Comparison of ENCODE assay signal across 8 mouse cellular contexts in the genomic region with DNA sequence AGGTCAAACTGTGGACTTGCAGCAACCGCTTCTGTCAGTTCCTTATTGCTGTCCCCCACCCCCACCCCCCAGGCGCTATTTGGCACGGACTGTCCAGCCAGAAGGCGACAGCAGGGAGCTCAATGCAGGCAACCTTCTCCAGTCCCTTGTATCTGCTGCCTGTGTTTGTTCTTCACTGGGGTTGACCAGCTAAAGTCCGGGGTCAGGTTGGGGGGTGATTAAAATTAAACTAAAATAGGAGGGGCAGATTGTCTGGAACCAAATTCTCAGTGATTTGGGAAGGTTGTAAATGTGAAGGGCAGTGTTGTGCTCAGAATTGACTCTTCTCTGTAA. TPM values are rescaled to one million over a fixed set of nuclear protein-coding genes. Genes with fewer than 3 reads are reported as not detected.
A peak's percentile ranks its signal among the peaks of the same experiment; 100 is the strongest.
DNase-seq lines count a peak whose midpoint lies in the region; ATAC-seq and TF ChIP-seq lines count a peak whose summit lies in the region.

No protein-coding gene starts in this region.

- H3K9me3 ChIP-seq in heart, embryonic 13.5 days: no peaks in the 10 kb centered on the region
- H3K9me3 ChIP-seq in embryonic facial prominence, embryonic 13.5 days: no peaks in the 10 kb centered on the region
- H3K9me3 ChIP-seq in intestine, postnatal 0 days (ENCODE audit: control insufficient read depth): no peaks in the 10 kb centered on the region
- H3K9me3 ChIP-seq in midbrain, embryonic 14.5 days (ENCODE audit: control insufficient read depth, low read length): no peaks in the 10 kb centered on the region

- H3K36me3 ChIP-seq in heart, embryonic 13.5 days: no peaks in the 10 kb centered on the region
- no peaks in the 10 kb centered on the region for H3K36me3 ChIP-seq in embryonic facial prominence, embryonic 13.5 days
- H3K36me3 ChIP-seq in intestine, postnatal 0 days (ENCODE audit: control insufficient read depth, insufficient read depth): no peaks in the 10 kb centered on the region
- H3K36me3 ChIP-seq in midbrain, embryonic 14.5 days (ENCODE audit: control insufficient read depth, insufficient read depth, low read length): no peaks in the 10 kb centered on the region

- H3K4me3 ChIP-seq in heart, embryonic 13.5 days: peak overlapping the region; percentile 57
- peak overlapping the region; percentile 47 for H3K4me3 ChIP-seq in embryonic facial prominence, embryonic 13.5 days
- H3K4me3 ChIP-seq in intestine, postnatal 0 days (ENCODE audit: low read depth, low read length): peak overlapping the region; percentile 12; the same call in 1 of the 2 replicates
- peak overlapping the region; percentile 66 for H3K4me3 ChIP-seq in midbrain, embryonic 14.5 days (replicated peaks; ENCODE audit: low read depth, low read length)

- 4% methylated on average over 5 of the region's 5 CpGs for WGBS in heart, embryonic 13.5 days
- WGBS in embryonic facial prominence, embryonic 13.5 days: 2% methylated on average over 5 of the region's 5 CpGs
- 5% methylated on average over 5 of the region's 5 CpGs for WGBS in intestine, postnatal 0 days
- under 1% methylated on average over 5 of the region's 5 CpGs for WGBS in midbrain, embryonic 14.5 days

- intact Hi-C loops in heart, postnatal 10 days (cut with DNase I): no loop called here

- DNase-seq in heart, postnatal 10 days: no peak
- no peak for DNase-seq in midbrain, embryonic 14.5 days
- no peak for DNase-seq in urinary bladder, postnatal 4 days (ENCODE audit: low spot score in 2 of 2)
- no peak for DNase-seq in urinary bladder, postnatal 10 days (ENCODE audit: low spot score)
- DNase-seq in cerebellum, adult 9-11 months: no peak

- H3K9ac ChIP-seq in heart, embryonic 13.5 days: no peak overlapping the region
- H3K9ac ChIP-seq in embryonic facial prominence, embryonic 13.5 days: peak overlapping the region; percentile 68; the same call in 1 of the 2 replicates
- no peak overlapping the region for H3K9ac ChIP-seq in intestine, postnatal 0 days (ENCODE audit: low read depth, low read length)
- peak overlapping the region; percentile 81 for H3K9ac ChIP-seq in midbrain, embryonic 14.5 days (replicated peaks; ENCODE audit: low read length)

- no peak overlapping the region for H3K27ac ChIP-seq in heart, embryonic 13.5 days (replicated peaks)
- H3K27ac ChIP-seq in embryonic facial prominence, embryonic 13.5 days: no peak overlapping the region
- H3K27ac ChIP-seq in intestine, postnatal 0 days (ENCODE audit: low read depth, low read length): no peak overlapping the region
- H3K27ac ChIP-seq in midbrain, embryonic 14.5 days (replicated peaks; ENCODE audit: low read depth, low read length): peak overlapping the region; percentile 90

- TF ChIP-seq CTCF in intestine, postnatal 0 days (IDR thresholded peaks at IDR 0.05; ENCODE audit: low read depth): no peak

- ATAC-seq in heart, embryonic 13.5 days (ENCODE audit: extremely low read depth, insufficient number of reproducible peaks, low FRiP score, low TSS enrichment): no peak
- ATAC-seq in embryonic facial prominence, embryonic 13.5 days (ENCODE audit: insufficient number of reproducible peaks, insufficient read depth, low FRiP score, low TSS enrichment, low read depth): no peak
- ATAC-seq in intestine, postnatal 0 days: no peak
- ATAC-seq in midbrain, embryonic 14.5 days (ENCODE audit: low FRiP score, low TSS enrichment): peak; percentile 43

- H3K27me3 ChIP-seq in heart, embryonic 13.5 days (replicated peaks): peaks cover 35% of the 10 kb centered on the region
- H3K27me3 ChIP-seq in embryonic facial prominence, embryonic 13.5 days: peaks cover 31% of the 10 kb centered on the region
- H3K27me3 ChIP-seq in intestine, postnatal 0 days (replicated peaks; ENCODE audit: control insufficient read depth, insufficient read depth, low read length): 0 out of 2 replicates have a peak, but pooled peaks cover 9% of the 10 kb centered on the region
- H3K27me3 ChIP-seq in midbrain, embryonic 14.5 days (ENCODE audit: control insufficient read depth, insufficient read depth, low read length): no peaks in the 10 kb centered on the region

- peaks cover 14% of the 10 kb centered on the region for H3K4me1 ChIP-seq in heart, embryonic 13.5 days
- peaks cover 11% of the 10 kb centered on the region; the same call in 1 of the 2 replicates for H3K4me1 ChIP-seq in embryonic facial prominence, embryonic 13.5 days
- H3K4me1 ChIP-seq in intestine, postnatal 0 days (replicated peaks; ENCODE audit: control insufficient read depth, insufficient read depth, low read length): no peaks in the 10 kb centered on the region
- H3K4me1 ChIP-seq in midbrain, embryonic 14.5 days (ENCODE audit: control insufficient read depth, insufficient read depth, low read length): 0 out of 2 replicates have a peak, but pooled peaks cover 4% of the 10 kb centered on the region

- peak overlapping the region; percentile 95 for H3K4me2 ChIP-seq in heart, embryonic 13.5 days
- peak overlapping the region; percentile 86 for H3K4me2 ChIP-seq in embryonic facial prominence, embryonic 13.5 days
- H3K4me2 ChIP-seq in intestine, postnatal 0 days (replicated peaks; ENCODE audit: low read depth): peak overlapping the region; percentile 51
- peak overlapping the region; percentile 67 for H3K4me2 ChIP-seq in midbrain, embryonic 14.5 days (ENCODE audit: low read length)

RNA-seq across cellular contexts. Expression of a gene that starts 0.2 kb away (rescaled TPM):
- polyA plus RNA-seq in heart, embryonic 13.5 days (2015; fragmentation: Nextera tagmentation; extraction: Ambion mirVana): 0.04 and 0.05 TPM in 2 replicates
- total RNA-seq in heart, postnatal 10 days (2021): not detected
- polyA plus RNA-seq in embryonic facial prominence, embryonic 13.5 days (2015; fragmentation: Nextera tagmentation; extraction: Ambion mirVana): 0.40 and 0.70 TPM in 2 replicates
- polyA plus RNA-seq in intestine, postnatal 0 days (2015; fragmentation: Nextera tagmentation; extraction: Ambion mirVana): 0.03 and 0.05 TPM in 2 replicates
- polyA plus RNA-seq in midbrain, embryonic 14.5 days (2014; fragmentation: Nextera tagmentation; extraction: Ambion mirVana): 15.9 and 23.9 TPM in 2 replicates

Comparison
In these comparisons a context has a peak if more than half of its experiments do, and no peak if none do; other contexts are left out.
1. H3K4me3 ChIP-seq: peak in every context shown above with its lines; median percentile 66 in midbrain, embryonic 14.5 days; 57 in heart, embryonic 13.5 days; 47 in embryonic facial prominence, embryonic 13.5 days; 12 in intestine, postnatal 0 days.
2. H3K9ac ChIP-seq: peak in embryonic facial prominence, embryonic 13.5 days (single experiment) and midbrain, embryonic 14.5 days (single experiment); none in heart, embryonic 13.5 days (single experiment) and intestine, postnatal 0 days (single experiment).
3. Peak in every context shown above with its lines, with median percentiles within 50 percentile points of each other: H3K4me2 ChIP-seq.